Mouse (Mus musculus) stomach, embryonic 15.5 days (tissue): ENCODE measurements around the gene 1700066M21Rik. TPM values are rescaled to one million over a fixed set of nuclear protein-coding genes. Genes with fewer than 3 reads are reported as not detected.

Experiments used
- polyA plus RNA-seq: library from polyadenylated mRNA; unstranded; fragments of >200 nt; fragmentation: Nextera tagmentation; extraction: Ambion mirVana; gene quantifications from 2 replicates; pipeline ENCODE4 v1.2.1, GENCODE M21; 2015

1700066M21Rik gene
- polyA plus RNA-seq, 1 experiment from 2014 or later = 13.3 TPM

Other genes with a start within 250 kb of the 1700066M21Rik start
- gene Maip1, start 28.7 kb downstream of the 1700066M21Rik start, polyA plus RNA-seq = 17.0 and 19.2 TPM in 2 replicates
- 26.0 and 28.7 TPM in 2 replicates for gene Tyw5, start 29.5 kb downstream of the 1700066M21Rik start, polyA plus RNA-seq